Mouse (Mus musculus): Measurements from ENCODE around the gene Hydin.
A peak's percentile ranks its signal among the peaks of the same experiment; 100 is the strongest.
"Not testable (repeated sequence)": the region's sequence is repeated elsewhere in the genome, so short reads cannot be mapped to it uniquely, and the experiment has no call there.

Hydin gene

GRCm38 (mm10) chr8:110266741-110267140, at the start of gene Hydin:
Gene Hydin, plus strand, starts transcription at chr8:110266977.
- DNase-seq: peak; percentile 93 to 95

GRCm38 (mm10) chr8:110217198-110217597, 49.6 kb upstream of the Hydin start:
- peak in 1 of 2 experiments; percentile 23 for DNase-seq

DNA sequence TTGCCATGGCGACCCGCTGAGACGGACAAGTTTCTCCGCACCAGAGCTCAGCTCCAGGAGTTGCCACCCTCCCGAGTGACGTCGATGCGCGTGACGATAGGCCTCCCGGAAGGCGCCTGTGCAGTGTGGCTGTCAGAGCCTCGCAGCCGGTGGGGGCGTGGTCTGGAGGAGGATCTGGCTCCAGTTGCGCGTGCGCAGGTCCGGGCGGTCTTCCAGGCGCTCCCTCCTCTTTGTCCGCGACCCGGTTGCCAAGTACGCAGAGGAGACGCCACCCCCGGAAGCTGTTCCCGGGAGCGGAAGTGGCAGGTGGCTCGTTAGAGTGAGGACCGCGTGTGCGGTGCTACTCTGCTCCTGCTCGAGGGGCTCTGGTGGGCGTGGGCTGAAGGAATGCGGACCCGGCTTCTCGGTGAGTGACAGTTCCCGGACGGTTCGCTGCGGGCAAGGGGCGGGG, 49.1 kb upstream of the Hydin start:
- DNase-seq: peak; percentile 100

GRCm38 (mm10) chr8:110218511-110218910, 48.3 kb upstream of the Hydin start:
- DNase-seq: no peak

DNA sequence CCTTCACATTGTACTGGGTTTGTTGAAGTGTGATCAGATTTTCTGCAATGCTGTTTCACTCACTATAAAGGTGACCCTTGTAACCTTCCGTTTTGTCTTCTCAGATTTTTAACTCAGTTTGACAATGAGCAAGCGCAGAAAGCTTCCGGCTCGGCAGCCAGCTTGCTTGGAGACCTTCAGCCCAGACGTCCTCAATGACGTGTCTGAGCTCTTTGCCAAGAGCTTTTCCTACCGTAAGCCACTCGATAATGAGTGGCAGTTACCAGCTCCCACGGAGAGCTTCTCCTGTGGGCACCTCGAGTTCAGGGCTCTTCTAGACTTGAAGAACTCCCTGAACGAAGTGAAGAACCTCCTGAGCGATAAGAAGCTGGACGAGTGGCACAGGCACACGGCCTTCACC, 45.8 kb upstream of the Hydin start:
- DNase-seq: no peak

DNA sequence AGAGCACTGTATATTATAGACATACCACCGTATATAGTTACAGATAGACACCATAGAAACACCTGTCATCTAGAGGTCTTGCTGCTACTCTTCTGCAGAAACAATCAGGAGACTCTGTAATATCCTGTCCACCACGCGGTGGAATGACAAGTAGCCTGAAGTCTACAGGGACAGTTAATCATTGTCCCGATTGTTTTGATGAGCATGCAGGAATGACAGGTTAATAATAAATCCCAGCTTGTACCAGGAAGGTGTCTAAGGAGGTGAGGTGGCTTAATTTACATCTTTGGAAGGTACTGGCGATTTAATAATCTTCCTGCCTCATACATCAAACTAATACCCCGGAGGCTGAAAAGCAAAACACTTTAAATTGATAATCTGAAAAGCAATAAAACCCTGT, 36.0 kb upstream of the Hydin start:
- no peak for DNase-seq

DNA sequence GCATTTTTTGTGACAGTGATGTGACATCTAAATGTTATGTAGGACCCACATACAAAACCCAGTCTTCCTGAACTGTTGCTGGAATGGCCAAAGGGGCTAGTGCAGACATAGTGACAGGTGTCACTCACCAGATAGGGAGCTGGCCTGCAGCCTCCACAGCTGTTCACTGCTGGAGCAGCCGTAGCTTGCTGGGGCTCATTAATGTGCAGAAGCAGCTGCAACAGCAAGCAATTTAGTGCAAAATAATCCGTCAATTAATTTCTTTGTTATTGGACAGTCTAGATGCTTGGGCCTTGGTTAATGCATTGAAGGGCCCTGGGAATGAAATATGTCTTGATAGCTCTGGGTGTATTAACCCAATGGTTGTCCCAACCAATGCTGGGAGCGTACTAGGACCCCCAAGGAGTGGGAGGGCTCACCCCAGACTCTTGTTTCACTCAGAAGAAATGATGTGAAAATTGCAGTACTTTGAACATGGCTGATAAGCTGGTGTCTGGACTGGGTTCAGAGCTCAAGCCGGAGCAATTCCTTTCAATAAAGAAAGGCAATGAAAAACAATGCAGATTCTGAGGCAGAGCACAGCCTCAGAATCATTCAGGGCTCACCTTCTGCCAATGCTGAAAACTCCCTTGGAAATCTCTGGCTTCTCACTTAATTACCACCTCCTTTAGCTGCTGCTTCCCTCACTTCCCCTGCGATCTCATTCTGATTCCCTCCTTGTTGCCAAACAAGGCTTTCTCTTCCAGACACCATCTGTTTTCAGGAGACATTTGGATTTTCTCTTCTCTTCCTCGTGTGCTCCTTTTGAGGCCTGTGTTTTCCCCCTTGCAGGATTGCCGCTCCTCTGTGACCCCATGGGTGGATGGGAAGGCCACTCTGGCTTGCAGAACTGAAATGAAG, 24.2 kb upstream of the Hydin start:
- peak in 1 of 2 experiments; percentile 33 for DNase-seq

DNA sequence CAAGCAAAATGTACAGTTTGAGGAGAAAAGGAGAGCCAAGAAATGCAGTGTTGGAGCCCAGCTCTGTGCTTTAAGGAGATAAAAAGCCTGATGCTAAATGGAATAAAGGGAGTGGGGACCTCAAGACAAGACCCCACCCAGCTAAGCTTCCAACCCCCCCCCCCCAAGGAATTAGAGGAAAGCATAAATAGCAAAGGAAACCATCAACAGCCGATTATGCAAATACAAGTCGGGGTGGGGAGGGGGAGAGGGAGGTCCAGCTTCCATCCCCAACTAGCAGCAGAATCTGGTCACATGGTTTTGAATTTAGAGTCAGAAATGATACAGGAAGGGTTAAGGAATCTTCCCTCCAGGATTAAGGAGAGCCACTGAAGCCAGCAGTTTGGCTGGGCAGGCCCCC, 22.2 kb upstream of the Hydin start:
- no peak for DNase-seq

- no peak for DNase-seq
Observed at GRCm38 (mm10) chr8:110247238-110247637, 19.5 kb upstream of the Hydin start.

GRCm38 (mm10) chr8:110253986-110254385, 12.8 kb upstream of the Hydin start:
- DNase-seq: no peak

GRCm38 (mm10) chr8:110265796-110266305, 926 bp upstream of the Hydin start:
- DNase-seq: no peak

DNA sequence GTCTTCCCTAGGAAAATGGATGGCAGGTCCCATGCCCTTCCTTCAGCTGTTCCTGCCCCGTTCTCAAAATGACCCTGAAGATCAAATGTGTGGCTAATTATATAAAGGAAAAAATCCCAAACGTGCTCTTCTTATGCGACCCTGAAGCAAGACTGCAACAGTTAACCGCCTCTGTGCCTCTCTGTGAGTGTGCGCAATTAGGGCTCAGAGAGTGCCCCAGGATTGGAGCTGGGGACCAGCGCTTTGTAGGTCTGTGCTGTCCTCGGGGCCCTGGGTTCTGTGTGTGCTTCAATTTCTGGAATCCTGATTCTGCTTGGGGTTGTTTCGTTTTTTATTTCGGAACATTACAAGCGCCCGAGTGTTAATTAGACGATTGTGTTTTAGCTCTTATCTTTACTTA, 491 bp downstream of the Hydin start:
- no peak for DNase-seq

DNA sequence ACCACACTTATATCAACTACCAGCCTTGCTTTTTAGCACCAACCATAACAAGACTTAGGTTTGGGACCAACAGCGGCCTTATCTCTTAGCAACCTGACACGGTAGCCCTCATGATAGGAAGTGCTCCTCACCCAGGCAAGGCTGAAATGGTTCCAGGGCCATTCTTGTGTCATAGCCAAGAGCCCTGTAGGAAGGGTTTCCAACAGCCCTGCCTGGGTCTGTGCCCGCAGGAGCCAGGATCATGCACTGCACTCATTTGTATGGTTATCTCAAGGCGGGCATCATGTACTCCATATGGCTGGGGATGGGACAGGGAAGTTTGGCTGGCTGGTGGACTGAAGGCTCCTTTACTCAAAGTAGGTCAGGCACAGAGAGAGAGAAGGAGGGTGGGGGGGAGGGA, 3.9 kb downstream of the Hydin start:
- DNase-seq: peak; percentile 81 to 83

DNA sequence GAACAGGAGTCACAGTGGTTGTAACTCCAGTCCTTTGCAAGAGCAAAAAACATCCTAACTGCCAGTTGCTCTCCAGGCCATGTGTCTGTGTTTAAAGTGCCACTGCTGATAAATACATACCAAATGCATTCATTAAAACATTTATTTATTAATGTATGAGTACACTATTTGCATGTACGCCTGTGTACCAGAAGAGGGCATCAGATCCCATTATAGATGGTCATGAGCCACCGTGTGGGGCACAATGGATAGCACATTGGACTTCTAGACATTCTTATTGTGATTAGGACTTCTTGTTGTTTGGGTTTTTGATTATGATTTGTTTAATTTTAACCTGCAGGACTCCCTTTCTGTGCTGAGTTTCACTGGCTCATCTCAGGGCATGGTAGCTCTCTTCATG, 6.6 kb downstream of the Hydin start:
- DNase-seq: no peak

DNA sequence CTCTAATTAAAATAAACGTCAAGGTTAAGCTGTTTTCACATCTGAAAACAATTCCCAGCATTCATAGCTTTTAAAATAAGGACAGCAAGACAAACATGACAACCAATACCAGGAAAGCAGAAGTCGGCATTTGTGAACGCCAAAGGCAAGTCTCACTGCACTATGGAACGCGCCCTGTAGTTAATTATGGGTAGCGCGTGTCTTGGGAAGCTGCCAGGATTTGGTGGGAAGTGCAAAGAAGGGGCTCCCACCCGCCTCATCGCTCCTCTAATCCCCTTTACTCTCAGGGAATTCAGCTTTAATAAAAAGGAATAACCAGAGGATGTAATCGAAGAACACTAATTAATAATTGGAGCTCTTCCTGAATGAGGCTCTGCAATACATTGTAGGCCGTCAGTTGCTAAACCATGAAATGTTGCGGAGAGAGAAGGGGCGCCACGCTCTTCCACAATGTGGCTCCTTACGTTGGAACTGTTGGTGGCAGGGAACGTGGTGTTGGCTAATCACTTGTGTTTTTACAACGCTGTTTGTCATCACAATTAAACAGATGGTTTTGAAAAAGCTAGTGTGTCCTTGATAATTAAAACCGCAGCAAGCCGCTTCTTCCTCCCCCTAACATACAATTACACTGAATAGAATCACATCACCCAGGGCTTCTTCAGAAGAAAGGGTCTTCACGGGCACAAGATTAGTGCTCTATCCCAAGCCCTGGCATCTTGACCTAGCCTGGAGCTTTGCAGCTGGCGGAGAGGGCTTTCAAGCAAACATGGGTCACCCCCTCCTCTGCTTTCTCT, 8.9 kb downstream of the Hydin start:
- DNase-seq: peak in 1 of 2 experiments; percentile 33

GRCm38 (mm10) chr8:110276259-110276560, 9.4 kb downstream of the Hydin start:
- no peak for DNase-seq

GRCm38 (mm10) chr8:110312715-110313114, 45.9 kb downstream of the Hydin start:
- DNase-seq: no peak

DNA sequence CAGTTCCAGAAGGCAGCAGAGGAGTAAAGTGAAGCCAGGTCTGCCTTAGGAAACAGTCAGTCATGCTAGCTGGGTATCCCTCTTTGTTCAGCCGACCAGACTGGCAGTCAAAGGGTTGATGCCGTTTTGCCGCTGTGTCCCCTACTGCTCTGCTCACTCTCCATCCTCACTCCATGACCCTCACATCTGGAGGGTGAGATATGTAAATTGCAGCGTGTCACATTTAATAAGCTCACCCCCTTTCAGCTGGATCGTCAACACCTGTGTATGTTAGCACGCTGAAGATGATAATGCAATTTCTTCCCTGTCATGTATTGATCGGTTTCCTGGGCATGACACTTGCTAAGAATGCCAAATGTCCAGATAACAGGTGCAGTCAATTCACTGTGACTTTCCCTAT, 49.0 kb downstream of the Hydin start:
- no peak for DNase-seq

DNA sequence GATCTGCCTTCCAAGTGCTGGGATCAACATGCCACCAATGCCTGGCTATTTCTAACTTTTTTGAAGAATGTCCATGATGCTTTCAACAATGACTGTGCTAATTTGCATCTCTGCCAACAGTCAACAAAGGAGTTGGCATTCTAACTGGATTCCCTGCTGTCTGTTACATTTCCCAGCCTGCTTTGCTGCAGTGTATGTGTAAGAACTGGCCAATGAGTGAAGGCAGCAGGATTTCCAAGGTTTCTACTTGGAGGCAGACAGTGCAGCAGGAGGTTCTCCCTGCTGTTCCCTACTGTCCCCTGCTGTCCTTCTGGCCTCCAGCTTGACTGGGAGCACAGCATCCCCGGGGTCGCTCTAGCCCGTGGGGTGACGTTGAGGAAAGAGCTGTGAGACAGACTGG, 52.8 kb downstream of the Hydin start:
- DNase-seq: peak; percentile 10 to 42

DNA sequence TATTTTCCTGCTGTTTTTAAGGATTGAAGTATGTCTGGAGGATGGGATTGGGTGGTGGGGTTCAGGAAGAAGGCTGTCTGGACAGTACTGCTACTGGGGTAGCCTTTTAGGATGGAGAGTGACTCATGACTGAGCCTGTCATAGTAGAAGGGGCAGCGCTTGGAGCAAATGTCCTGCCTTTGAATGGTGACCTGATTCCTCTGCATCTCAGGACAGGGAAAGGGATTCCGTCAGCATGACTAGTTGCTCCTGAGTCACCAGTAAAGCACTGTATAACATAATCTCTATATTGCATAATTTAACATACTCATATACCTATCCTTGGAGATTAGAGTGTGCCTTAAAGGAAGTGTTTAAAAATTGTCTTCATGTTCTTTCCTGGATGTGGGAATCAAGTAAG, 54.7 kb downstream of the Hydin start:
- DNase-seq: no peak

GRCm38 (mm10) chr8:110323981-110324574, 57.3 kb downstream of the Hydin start:
- DNase-seq: no peak

GRCm38 (mm10) chr8:110327120-110327519, 60.3 kb downstream of the Hydin start:
- not testable (repeated sequence) for DNase-seq

DNA sequence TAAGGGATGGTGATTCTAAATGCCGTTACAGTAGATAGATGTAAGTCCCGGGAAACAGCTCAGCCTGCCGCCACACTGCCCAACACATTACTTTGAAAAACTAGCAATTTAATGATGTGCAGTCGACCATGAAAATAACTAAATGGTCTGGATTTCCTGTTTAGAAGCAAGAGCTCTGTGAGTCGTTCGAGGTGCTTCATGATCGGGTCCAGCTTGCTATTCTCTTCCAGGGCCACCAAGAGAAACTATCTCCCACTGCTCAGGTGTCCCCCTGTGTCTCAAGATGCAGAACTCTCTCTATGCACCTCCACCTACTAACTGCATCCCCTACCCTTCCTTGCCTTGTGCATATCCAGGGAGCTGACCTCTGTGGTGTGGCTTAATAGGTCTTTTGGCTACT, 66.6 kb downstream of the Hydin start:
- no peak for DNase-seq
